Mouse (Mus musculus) ES-E14 (cell line): Measurements from ENCODE around the gene Gm7792. TPM values are rescaled to one million over a fixed set of nuclear protein-coding genes. Genes with fewer than 3 reads are reported as not detected.
"Not testable (repeated sequence)": the region's sequence is repeated elsewhere in the genome, so short reads cannot be mapped to it uniquely, and the experiment has no call there.

ENCODE experiments used
- DNase-seq: peaks from one replicate; pipeline ENCODE4 v3.0.0-alpha.2; 2013; ENCODE audit warnings: low read depth, low spot score
- H3K27ac ChIP-seq: 2 replicates; pipeline ENCODE4 v1.5.1; 2012; ENCODE audit warnings: low read depth, mild to moderate bottlenecking, low read length, moderate library complexity, mixed read lengths; ENCODE audit not compliant: poor library complexity, insufficient read depth, severe bottlenecking
- H3K36me3 ChIP-seq: 2 replicates; pipeline ENCODE4 v1.6.1; 2012; ENCODE audit warnings: mild to moderate bottlenecking, low read length, moderate library complexity, mixed read lengths; ENCODE audit not compliant: control insufficient read depth, poor library complexity, insufficient read depth, severe bottlenecking
- H3K4me1 ChIP-seq, 2 experiments: fragments of 150-350 bp in 1 of 2; sonication (generic) in 1 of 2; 2 replicates each; pipeline ENCODE4 v1.6.1; 2012; ENCODE audit warnings: low read length in 2 of 2, mild to moderate bottlenecking in 1 of 2, mixed read lengths in 1 of 2; ENCODE audit not compliant: control insufficient read depth in 2 of 2, insufficient read depth in 2 of 2, poor library complexity in 1 of 2
- H3K4me3 ChIP-seq, 2 experiments: fragments of 150-350 bp in 1 of 2; sonication (generic) in 1 of 2; 2 replicates each; pipeline ENCODE4 v1.5.1; 2012; ENCODE audit warnings: low read length in 2 of 2, low read depth in 1 of 2, mild to moderate bottlenecking in 1 of 2, mixed read lengths in 1 of 2; ENCODE audit not compliant: insufficient read depth in 1 of 2, poor library complexity in 1 of 2, severe bottlenecking in 1 of 2
- H3K9ac ChIP-seq: 2 replicates; pipeline ENCODE4 v1.6.1; 2012; ENCODE audit warnings: low read depth, mild to moderate bottlenecking, low read length, mixed read lengths; ENCODE audit not compliant: poor library complexity, insufficient read depth, severe bottlenecking
- H3K9me3 ChIP-seq: fragments of 150-350 bp; sonication (generic); 2 replicates; pipeline ENCODE4 v1.6.1; 2012; ENCODE audit warnings: low read depth, mild to moderate bottlenecking, low read length; ENCODE audit not compliant: control insufficient read depth, insufficient read depth
- in situ Hi-C, 2 experiments: fragments of 600-800 bp; cut with MboI; formaldehyde crosslinking; loops; one replicate each; pipeline ENCODE4 v1.15.1; 2025; ENCODE audit warnings: low sequenced_read_pairs in 2 of 2, inconsistent platforms in 1 of 2; ENCODE audit not compliant: unreplicated experiment in 2 of 2
- total RNA-seq: library from RNA; depleted of rRNA; stranded (reverse); fragments of 300-350 nt; gene quantifications from 2 replicates; pipeline ENCODE4 v1.2.3, GENCODE M21; 2012; rRNA removed

Gm7792 gene
- not detected in 2 replicates for total RNA-seq

DNA sequence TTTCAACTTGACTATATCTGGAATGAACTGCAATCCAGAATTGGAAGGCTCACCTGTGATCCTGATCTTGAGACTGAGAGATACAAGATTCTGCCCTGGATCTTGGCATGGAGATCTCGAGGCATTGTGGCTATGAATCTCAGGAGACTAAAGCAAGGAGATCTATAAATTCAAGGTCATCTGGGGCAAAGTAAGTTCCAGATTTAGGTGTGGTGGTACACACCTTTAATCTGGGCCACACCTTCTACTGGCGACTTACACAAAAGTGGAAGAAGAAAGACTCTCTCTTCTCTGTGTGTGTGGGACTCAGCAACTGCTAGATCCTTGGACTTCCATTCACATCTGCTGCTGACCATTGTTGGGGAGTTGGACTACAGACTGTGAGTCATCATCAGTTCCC lies at the start of gene Gm7792:
Gene Gm7792, plus strand, starts transcription at position 301 of the 400 bp plus-strand sequence.
- in situ Hi-C loops, H3K4me3 ChIP-seq, H3K36me3 ChIP-seq, H3K4me1 ChIP-seq, H3K27ac ChIP-seq, H3K9ac ChIP-seq, H3K9me3 ChIP-seq, DNase-seq: not testable (repeated sequence)

Other genes with a start within 250 kb of the Gm7792 start
- not detected in 2 replicates for gene C87414, start 172.2 kb upstream of the Gm7792 start, total RNA-seq
- 2.4 and 2.7 TPM in 2 replicates for gene Gm16429, start 85.3 kb downstream of the Gm7792 start, total RNA-seq
- 1.0 and 1.3 TPM in 2 replicates for gene BC061212, start 226.8 kb downstream of the Gm7792 start, total RNA-seq
- gene Gm6351, start 232.6 kb downstream of the Gm7792 start, total RNA-seq: 3.0 and 4.0 TPM in 2 replicates